Mouse (Mus musculus): ENCODE results near the gene Mpl.

DNA sequence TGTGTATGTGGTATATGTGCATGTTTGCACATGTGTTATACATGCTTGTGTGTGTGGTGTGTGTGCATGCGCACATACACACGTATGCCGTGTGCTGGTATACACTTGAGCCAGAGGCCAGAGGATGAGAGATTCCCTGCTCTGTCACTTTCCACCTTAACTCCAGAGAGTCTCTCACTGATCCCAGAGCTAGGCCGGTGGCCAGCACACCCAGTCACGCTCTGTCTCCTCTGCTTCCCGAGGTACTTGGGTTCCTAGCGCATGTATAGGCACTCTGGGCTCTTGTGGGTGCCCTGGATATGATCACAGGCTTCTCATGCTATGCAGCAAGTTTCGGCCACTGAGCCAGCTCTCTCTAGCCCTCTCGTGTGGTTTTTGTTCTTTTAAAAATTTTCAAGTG lies 43.5 kb upstream of the Mpl start:
- TF ChIP-seq GATA1 (IDR thresholded peaks at IDR 0.05; ENCODE audit: borderline replicate concordance, low read length) (no peak), FLI1 (IDR thresholded peaks at IDR 0.05; ENCODE audit: low read length) (no peak)
